Mouse (Mus musculus) T-cell, adult 2 months (primary cell): Measurements from ENCODE around the gene Rnf208.

Source experiments
- DNase-seq: peaks from one replicate; pipeline ENCODE4 v3.0.0; 2022; ENCODE audit warnings: low spot score

Gene Rnf208

DNA sequence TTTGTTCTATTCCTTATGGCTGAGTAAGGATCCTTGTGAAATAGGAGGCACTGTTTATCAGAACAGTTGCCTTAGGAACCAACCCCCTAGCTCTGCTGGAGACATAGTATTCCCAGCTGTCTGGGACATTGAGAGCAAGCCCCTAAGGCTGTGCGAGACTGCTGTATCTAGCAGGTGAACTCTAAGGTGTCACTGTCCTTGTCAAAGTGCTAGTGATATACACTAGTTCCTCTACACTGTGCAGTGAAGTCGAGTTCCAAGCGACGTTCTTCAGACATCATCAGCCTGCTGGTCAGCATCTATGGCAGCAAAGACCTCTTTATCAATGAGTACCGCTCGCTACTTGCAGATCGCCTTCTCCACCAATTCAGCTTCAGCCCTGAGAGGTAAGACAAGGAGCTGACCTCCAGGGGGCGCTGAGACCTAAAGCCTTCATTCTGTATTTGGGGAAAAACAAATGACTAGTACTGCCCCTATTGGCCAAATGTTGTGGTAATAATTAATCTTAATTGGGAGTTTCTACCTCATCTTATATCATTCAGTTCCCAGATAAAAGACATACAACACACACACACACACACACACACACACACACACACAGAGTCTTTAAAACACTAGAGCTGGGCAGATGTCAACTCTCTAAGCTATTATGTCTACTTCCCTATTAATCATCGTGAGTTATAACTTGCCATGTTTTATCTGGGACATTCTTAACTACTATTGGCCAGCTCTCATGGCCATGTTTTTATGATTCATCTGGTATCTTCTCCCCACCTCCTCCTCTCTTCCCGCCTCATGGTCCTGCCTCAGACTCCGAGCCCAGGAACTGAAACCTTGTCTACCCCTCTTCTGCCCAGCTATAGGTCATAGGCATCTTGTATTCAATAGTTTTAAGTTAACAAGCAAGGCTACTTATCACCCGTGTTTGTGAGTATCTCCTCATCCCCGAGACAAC lies 37.1 kb downstream of the Rnf208 start:
- DNase-seq = peak; percentile 76

DNA sequence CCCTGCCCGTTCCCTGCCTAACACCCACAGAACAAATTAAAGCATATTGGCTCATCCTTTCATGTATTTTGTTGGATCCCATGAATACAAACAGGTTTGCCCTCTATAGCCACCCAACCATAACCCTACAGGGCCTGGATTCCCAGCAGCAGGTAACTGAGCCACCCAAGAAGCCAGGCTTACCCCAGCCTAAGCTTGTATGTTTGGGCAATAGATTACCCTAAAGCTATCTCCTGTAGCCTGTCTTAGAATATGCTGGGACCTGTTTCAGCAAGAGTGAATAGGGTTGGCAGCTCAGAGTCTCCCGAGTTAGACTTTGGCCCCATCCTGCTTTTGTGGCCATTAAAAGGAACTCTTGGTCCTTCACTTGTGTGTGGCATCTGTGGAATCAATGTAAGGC lies 43.5 kb downstream of the Rnf208 start:
- no peak for DNase-seq

DNA sequence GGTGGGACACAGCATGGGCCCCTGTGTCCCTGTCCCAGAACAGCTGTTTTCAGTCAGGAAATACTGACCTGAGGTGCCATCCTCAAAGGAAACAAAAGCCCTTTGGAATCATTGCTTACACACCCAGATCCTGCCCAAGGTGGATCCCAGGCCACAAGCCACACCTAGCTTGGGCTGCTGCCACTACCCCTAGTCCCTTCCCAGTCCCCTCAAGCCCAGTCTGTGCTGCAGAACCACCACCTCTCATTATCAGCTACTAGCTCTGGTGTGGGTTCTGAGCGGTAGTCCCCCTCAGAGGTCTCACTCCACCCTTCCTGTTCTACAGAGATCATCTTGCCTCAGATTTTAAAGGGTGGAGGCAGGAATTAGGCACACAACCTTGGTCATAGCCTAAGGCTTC lies 44.3 kb downstream of the Rnf208 start:
- DNase-seq = no peak

- DNase-seq = no peak
Observed at GRCm38 (mm10) chr2:25286837-25287636, 45.0 kb downstream of the Rnf208 start.

GRCm38 (mm10) chr2:25287927-25288649 lies 46.0 kb downstream of the Rnf208 start, which contains the start of gene Tmem210:
TSS of gene Tmem210 (plus strand) at chr2:25288145.
- no peak for DNase-seq

- no peak for DNase-seq
Observed at GRCm38 (mm10) chr2:25288734-25289345, 46.8 kb downstream of the Rnf208 start.

DNA sequence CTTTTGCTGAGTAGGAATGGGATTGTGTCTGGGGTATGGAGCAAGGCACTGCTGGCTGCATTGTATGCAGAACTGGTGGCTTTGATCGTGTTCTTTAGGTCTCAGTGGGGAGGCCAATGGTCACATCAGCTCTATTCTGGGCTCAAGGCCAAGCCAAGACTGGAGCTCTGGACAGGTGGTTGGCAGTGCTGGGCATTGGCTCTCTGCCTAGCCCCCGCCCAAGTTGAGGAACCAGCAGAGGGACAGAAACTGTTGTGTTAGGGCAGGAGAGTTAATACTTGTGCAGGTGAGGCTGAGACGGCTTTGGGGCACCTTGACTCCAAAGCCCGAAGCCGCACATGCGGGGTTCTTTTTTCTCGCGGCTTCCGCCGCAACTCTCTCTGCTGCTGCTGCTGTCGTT lies 47.6 kb downstream of the Rnf208 start, which contains the start of gene Lrrc26:
Lrrc26 (plus strand) TSS at position 265 of the 400 bp plus-strand sequence.
- no peak for DNase-seq

DNA sequence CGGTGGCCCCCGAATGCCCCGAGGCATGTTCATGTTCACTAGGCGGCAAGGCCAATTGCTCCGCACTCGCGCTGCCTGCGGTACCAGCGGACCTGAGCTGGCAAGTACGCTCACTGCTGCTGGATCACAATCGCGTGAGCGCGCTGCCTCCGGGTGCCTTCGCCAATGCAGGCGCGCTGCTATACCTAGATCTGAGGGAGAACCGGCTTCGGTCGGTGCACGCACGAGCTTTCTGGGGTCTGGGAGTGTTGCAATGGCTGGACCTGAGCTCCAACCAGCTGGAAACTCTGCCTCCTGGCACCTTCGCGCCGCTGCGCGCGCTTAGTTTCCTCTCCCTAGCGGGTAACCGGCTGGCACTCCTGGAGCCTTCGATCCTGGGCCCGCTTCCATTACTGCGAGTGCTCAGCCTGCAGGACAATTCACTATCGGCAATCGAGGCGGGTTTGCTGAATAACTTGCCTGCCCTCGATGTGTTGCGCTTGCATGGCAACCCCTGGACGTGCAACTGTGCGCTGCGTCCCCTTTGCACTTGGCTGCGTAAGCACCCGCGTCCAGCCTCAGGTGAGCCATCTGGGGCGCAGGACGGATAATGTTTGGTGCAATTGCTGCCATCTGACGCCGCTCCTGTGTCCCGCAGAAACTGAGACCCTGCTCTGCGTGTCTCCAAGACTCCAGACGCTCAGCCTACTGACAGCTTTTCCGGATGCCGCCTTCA lies 48.2 kb downstream of the Rnf208 start:
- no peak for DNase-seq

GRCm38 (mm10) chr2:25290816-25291130 lies 48.7 kb downstream of the Rnf208 start:
- DNase-seq = no peak

GRCm38 (mm10) chr2:25291184-25292053 lies 49.4 kb downstream of the Rnf208 start:
- no peak for DNase-seq

GRCm38 (mm10) chr2:25292054-25292544 lies 50.0 kb downstream of the Rnf208 start:
- DNase-seq = no peak

GRCm38 (mm10) chr2:25292856-25293255 lies 50.8 kb downstream of the Rnf208 start:
- DNase-seq = peak; percentile 61

DNA sequence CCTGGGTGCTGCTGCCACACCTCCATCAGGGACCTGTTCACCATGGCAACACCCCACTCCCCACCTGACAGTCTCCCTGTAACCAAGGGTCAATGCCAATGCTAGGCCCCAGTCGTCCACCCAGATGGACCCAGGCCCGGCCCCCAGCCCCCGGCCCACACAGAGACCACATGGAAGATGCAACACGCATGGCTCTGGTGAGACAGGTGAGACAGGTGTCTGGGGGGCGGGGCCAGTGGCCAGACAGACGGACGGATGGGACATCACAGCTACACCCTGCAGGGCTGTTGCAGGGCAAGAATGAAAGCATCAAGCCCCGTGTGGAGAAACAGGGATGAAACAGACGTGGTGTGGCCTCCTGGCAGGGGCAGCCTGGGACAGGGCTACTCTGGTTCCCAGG lies 51.7 kb downstream of the Rnf208 start:
- DNase-seq = no peak
